Mouse (Mus musculus) intestine, embryonic 16.5 days (tissue): ENCODE measurements around the gene Cers1. TPM values are rescaled to one million over a fixed set of nuclear protein-coding genes. Genes with fewer than 3 reads are reported as not detected.
A peak's percentile ranks its signal among the peaks of the same experiment; 100 is the strongest.

Experiments
- ATAC-seq: fragments of 200-750 bp; cut with Nextera tagmentation; 2 replicates; pipeline ENCODE4 v1.8.0; 2017; ENCODE audit warnings: moderate TSS enrichment, moderate library complexity
- H3K27ac ChIP-seq: fragments of 300-500 bp; sonication (generic); 2 replicates; pipeline ENCODE4 v1.5.1; 2014; ENCODE audit warnings: mild to moderate bottlenecking, low read length
- H3K27me3 ChIP-seq: fragments of 300-500 bp; sonication (generic); replicated peaks from 2 replicates; pipeline ENCODE4 v1.6.1; 2014; ENCODE audit warnings: low read length, control low read depth, mixed read lengths; ENCODE audit not compliant: control insufficient read depth, insufficient read depth
- H3K36me3 ChIP-seq: fragments of 300-500 bp; sonication (generic); 2 replicates; pipeline ENCODE4 v1.6.1; 2014; ENCODE audit warnings: low read length, control low read depth; ENCODE audit not compliant: control insufficient read depth, insufficient read depth
- H3K4me1 ChIP-seq: fragments of 300-500 bp; sonication (generic); 2 replicates; pipeline ENCODE4 v1.6.1; 2014; ENCODE audit warnings: low read length, control low read depth, mixed read lengths; ENCODE audit not compliant: control insufficient read depth, insufficient read depth
- H3K4me2 ChIP-seq: fragments of 300-500 bp; sonication (generic); 2 replicates; pipeline ENCODE4 v1.6.1; 2014; ENCODE audit warnings: low read depth, low read length, control low read depth
- H3K4me3 ChIP-seq: fragments of 300-500 bp; sonication (generic); 2 replicates; pipeline ENCODE4 v1.5.1; 2014; ENCODE audit warnings: mild to moderate bottlenecking, low read length
- H3K9ac ChIP-seq: fragments of 300-500 bp; sonication (generic); 2 replicates; pipeline ENCODE4 v1.6.1; 2014; ENCODE audit warnings: low read depth, low read length
- H3K9me3 ChIP-seq: fragments of 300-500 bp; sonication (generic); 2 replicates; pipeline ENCODE4 v1.6.1; 2016; ENCODE audit warnings: low read length, control low read depth; ENCODE audit not compliant: control insufficient read depth
- WGBS: fragments of 180-500 bp; shearing (Covaris S2); extraction: QIAGEN DNeasy Blood & Tissue Kit; methylation state at CpG from one replicate; pipeline ENCODE4 v1.1.7; 2014; 5-methylcytosine and 5-hydroxymethylcytosine counted together
- polyA plus RNA-seq: library from polyadenylated mRNA; unstranded; fragments of >200 nt; fragmentation: Nextera tagmentation; extraction: Ambion mirVana; gene quantifications from 2 replicates; pipeline ENCODE4 v1.2.1, GENCODE M21; 2015

The Cers1 gene
- polyA plus RNA-seq, 1 experiment from 2014 or later, result 2.1 TPM

- peak overlapping the region; percentile 78 for H3K4me3 ChIP-seq
- peak overlapping the region; percentile 72 for H3K4me2 ChIP-seq
- WGBS, result 3% methylated on average over 16 of the region's 16 CpGs
- H3K9ac ChIP-seq, result peak overlapping the region; percentile 84
- no peaks in the 10 kb centered on the region for H3K9me3 ChIP-seq
- H3K36me3 ChIP-seq, result peaks cover 22% of the 10 kb centered on the region
- peaks cover 12% of the 10 kb centered on the region for H3K4me1 ChIP-seq
- ATAC-seq, result peak; percentile 51
- H3K27ac ChIP-seq, result peak overlapping the region; percentile 67; the same call in 1 of the 2 replicates
- no peaks in the 10 kb centered on the region for H3K27me3 ChIP-seq
Observed at GRCm38 (mm10) chr8:70302901-70303300, 12.7 kb upstream of the Cers1 start.

DNA sequence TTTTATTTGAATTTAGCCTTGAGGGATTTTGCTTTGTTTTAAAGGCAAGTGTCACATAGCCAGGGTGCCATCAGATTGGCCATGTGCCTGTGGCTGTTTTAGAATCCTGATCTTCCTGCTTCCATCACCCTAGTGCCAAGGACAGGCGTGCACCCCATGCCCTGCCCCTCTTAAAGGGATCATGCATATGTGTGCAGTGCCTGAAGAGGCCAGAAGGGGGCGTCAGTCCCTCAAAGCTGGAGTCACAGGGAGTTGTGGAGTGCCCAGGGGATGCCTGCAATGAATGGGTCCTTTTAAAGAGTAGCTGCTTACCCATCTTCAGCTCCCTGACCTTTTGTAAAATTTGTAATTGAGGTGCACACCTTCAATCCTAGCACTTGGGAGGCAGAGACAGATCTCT, 6.3 kb upstream of the Cers1 start:
- WGBS, result 38% methylated on average over 2 of the region's 2 CpGs
- no peak for ATAC-seq
- Histone ChIP-seq H3K4me1 (no peaks in the 10 kb centered on the region), H3K27me3 (no peaks in the 10 kb centered on the region), H3K4me3 (no peak overlapping the region), H3K36me3 (peaks cover 55% of the 10 kb centered on the region), H3K4me2 (no peak overlapping the region), H3K27ac (no peak overlapping the region), H3K9ac (no peak overlapping the region), H3K9me3 (no peaks in the 10 kb centered on the region)

- H3K27me3 ChIP-seq, result no peaks in the 10 kb centered on the region; the same call in 1 of the 2 replicates
- WGBS, result 78% methylated on average over 2 of the region's 2 CpGs
- H3K4me3 ChIP-seq, result no peak overlapping the region
- H3K27ac ChIP-seq, result no peak overlapping the region
- H3K4me1 ChIP-seq, result peaks cover 22% of the 10 kb centered on the region
- peaks cover 29% of the 10 kb centered on the region for H3K36me3 ChIP-seq
- H3K9me3 ChIP-seq, result no peaks in the 10 kb centered on the region
- no peak overlapping the region for H3K9ac ChIP-seq
- H3K4me2 ChIP-seq, result no peak overlapping the region
- ATAC-seq, result no peak
Observed at GRCm38 (mm10) chr8:70313399-70313798, 2.2 kb upstream of the Cers1 start.

- ATAC-seq, result peak; percentile 63
- no peaks in the 10 kb centered on the region for H3K9me3 ChIP-seq
- peaks cover 12% of the 10 kb centered on the region for H3K36me3 ChIP-seq
- H3K9ac ChIP-seq, result peak overlapping the region; percentile 68
- peak overlapping the region; percentile 60 for H3K4me3 ChIP-seq
- peaks cover 22% of the 10 kb centered on the region for H3K4me1 ChIP-seq
- H3K27ac ChIP-seq, result peak overlapping the region; percentile 18; the same call in 1 of the 2 replicates
- no peaks in the 10 kb centered on the region; the same call in 1 of the 2 replicates for H3K27me3 ChIP-seq
- peak overlapping the region; percentile 94 for H3K4me2 ChIP-seq
- 18% methylated on average over 15 of the region's 15 CpGs for WGBS
Observed at GRCm38 (mm10) chr8:70316511-70317504, 1.2 kb downstream of the Cers1 start.

GRCm38 (mm10) chr8:70317872-70318271, 2.3 kb downstream of the Cers1 start:
- 87% methylated on average over 5 of the region's 5 CpGs for WGBS
- Histone ChIP-seq H3K4me1 (peaks cover 22% of the 10 kb centered on the region), H3K9me3 (no peaks in the 10 kb centered on the region), H3K9ac (no peak overlapping the region), H3K4me2 (no peak overlapping the region), H3K4me3 (no peak overlapping the region), H3K36me3 (peaks cover 7% of the 10 kb centered on the region), H3K27ac (no peak overlapping the region), H3K27me3 (no peaks in the 10 kb centered on the region; the same call in 1 of the 2 replicates)
- ATAC-seq, result no peak

GRCm38 (mm10) chr8:70323716-70324115, 8.1 kb downstream of the Cers1 start:
- H3K9ac ChIP-seq, result no peak overlapping the region
- peaks cover 4% of the 10 kb centered on the region; the same call in 1 of the 2 replicates for H3K36me3 ChIP-seq
- H3K4me1 ChIP-seq, result no peaks in the 10 kb centered on the region
- WGBS, result 90% methylated on average over 3 of the region's 3 CpGs
- no peak for ATAC-seq
- no peak overlapping the region for H3K4me3 ChIP-seq
- H3K27ac ChIP-seq, result no peak overlapping the region
- H3K27me3 ChIP-seq, result no peaks in the 10 kb centered on the region
- H3K9me3 ChIP-seq, result no peaks in the 10 kb centered on the region
- no peak overlapping the region for H3K4me2 ChIP-seq

DNA sequence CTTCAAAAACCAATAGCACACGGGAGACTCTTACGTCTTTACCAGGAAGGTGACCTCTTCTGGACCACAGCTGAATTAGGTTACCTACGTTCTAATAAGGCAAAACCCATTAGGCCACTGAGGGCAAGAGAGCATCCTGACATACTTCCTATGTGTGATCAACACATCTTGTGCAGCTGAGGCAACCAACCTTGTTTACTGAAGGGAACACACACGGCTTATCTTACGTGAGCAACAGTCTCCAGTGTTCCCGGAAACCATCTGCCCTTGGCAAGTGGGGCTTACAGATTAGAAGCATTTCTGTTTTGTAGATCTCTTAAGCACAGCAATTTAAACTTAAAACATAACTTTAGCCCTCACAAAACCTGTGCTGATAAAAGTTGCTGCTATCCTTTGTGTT, 11.9 kb downstream of the Cers1 start:
- no peaks in the 10 kb centered on the region for H3K27me3 ChIP-seq
- no peaks in the 10 kb centered on the region for H3K9me3 ChIP-seq
- H3K4me2 ChIP-seq, result no peak overlapping the region
- H3K27ac ChIP-seq, result no peak overlapping the region
- no peak overlapping the region for H3K4me3 ChIP-seq
- no peak overlapping the region for H3K9ac ChIP-seq
- H3K4me1 ChIP-seq, result peaks cover 10% of the 10 kb centered on the region; the same call in 1 of the 2 replicates
- 96% methylated on average over 6 of the region's 6 CpGs for WGBS
- ATAC-seq, result no peak
- peaks cover 14% of the 10 kb centered on the region for H3K36me3 ChIP-seq

GRCm38 (mm10) chr8:70329124-70329834, 13.7 kb downstream of the Cers1 start, which contains the start of gene Gdf1:
Gene Gdf1, plus strand, starts transcription at chr8:70329817.
- Histone ChIP-seq H3K9ac (peak within 1 kb of the TSS; percentile 12; the same call in 1 of the 2 replicates), H3K4me1 (peaks cover 10% of the 10 kb centered on the region; the same call in 1 of the 2 replicates), H3K4me3 (no peak within 1 kb of the TSS; the same call in none of the 2 replicates), H3K9me3 (no peaks in the 10 kb centered on the region), H3K4me2 (0 out of 2 replicates have a peak within 1 kb of the TSS, but pooled peaks have one; percentile 33), H3K27me3 (no peaks in the 10 kb centered on the region), H3K36me3 (peaks cover 27% of the 10 kb centered on the region), H3K27ac (no peak within 1 kb of the TSS)
- no peak for ATAC-seq
- WGBS, result 34% methylated on average over 14 of the region's 14 CpGs
